Mouse (Mus musculus) adrenal gland, postnatal 36 days (tissue): Measurements from ENCODE around the gene Polr3a. TPM values are rescaled to one million over a fixed set of nuclear protein-coding genes. Genes with fewer than 3 reads are reported as not detected.

ENCODE experiments used
- DNase-seq, 2 experiments: peaks; one replicate each; pipeline ENCODE4 v3.0.0; 2021; ENCODE audit warnings: mixed read lengths in 1 of 2
- long read RNA-seq, 2 experiments: library from polyadenylated mRNA; stranded (forward); transcript quantifications; one replicate each; pipeline ENCODE4 v2.0.0; 2021; ENCODE audit warnings: borderline sequencing depth in 2 of 2
- total RNA-seq, 2 experiments: library from RNA; stranded (reverse); gene quantifications; 2 replicates each; pipeline ENCODE4 v1.2.3; 2021

Gene Polr3a
- total RNA-seq = 10 to 100 TPM; 19.0 to 19.6 TPM
- long read RNA-seq, experiment 1, full-length matches to known transcripts = 3 of 8 reads
- long read RNA-seq, experiment 1, partial matches to known transcripts = 3 of 8 reads
- long read RNA-seq, experiment 1, other reads (novel, unspliced or antisense) = 2 of 8 reads
- long read RNA-seq, experiment 2, partial matches to known transcripts = 1 of 2 reads
- long read RNA-seq, experiment 2, other reads (novel, unspliced or antisense) = 1 of 2 reads

- DNase-seq = peak; percentile 92 to 94
Measured at GRCm38 (mm10) chr14:24486773-24487227, at the start of gene Polr3a, which contains the start of gene Rps24. Gene Polr3a (minus strand): TSS chr14:24487058. Gene Rps24 (plus strand): TSS chr14:24487125.

DNA sequence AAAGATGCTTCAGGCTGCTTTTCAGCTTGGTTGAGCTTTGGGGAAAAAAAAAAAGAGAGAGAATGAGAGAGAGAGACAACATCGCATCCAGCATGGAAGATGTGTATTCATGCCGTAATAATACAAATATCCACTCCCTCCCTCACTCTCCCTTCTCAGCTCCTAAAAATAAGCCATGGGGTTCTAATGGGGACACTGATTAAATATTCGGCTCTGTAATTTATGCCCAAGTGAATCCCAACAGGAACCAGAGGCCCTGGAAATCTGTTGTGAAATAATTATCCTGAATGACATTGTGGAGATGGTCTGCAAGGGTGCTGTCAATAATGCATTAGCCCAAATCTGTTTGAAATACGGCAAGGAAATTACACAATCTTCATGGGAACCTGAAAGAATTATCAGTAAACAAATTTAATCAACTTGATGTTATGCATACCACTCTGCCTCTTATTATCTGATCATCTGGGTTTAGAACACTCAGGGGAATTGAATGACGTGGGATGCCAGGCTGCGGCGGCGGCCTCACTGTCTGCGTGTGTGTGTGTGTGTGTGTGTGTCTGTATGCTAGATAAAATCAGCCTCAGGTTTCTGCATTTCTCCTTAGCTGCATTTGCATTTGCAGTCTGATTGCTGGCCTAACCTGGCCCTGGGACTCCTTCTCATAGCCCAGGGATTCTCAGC, 48.1 kb upstream of the Polr3a start:
- no peak for DNase-seq

- DNase-seq = no peak
Measured at GRCm38 (mm10) chr14:24530228-24530627, 43.4 kb upstream of the Polr3a start.

- DNase-seq = no peak
Measured at GRCm38 (mm10) chr14:24526440-24526839, 39.6 kb upstream of the Polr3a start.

GRCm38 (mm10) chr14:24525677-24526415, 39.0 kb upstream of the Polr3a start:
- no peak for DNase-seq

GRCm38 (mm10) chr14:24525137-24525536, 38.3 kb upstream of the Polr3a start:
- DNase-seq = no peak

- DNase-seq = no peak
Measured at GRCm38 (mm10) chr14:24521597-24521996, 34.7 kb upstream of the Polr3a start.

DNA sequence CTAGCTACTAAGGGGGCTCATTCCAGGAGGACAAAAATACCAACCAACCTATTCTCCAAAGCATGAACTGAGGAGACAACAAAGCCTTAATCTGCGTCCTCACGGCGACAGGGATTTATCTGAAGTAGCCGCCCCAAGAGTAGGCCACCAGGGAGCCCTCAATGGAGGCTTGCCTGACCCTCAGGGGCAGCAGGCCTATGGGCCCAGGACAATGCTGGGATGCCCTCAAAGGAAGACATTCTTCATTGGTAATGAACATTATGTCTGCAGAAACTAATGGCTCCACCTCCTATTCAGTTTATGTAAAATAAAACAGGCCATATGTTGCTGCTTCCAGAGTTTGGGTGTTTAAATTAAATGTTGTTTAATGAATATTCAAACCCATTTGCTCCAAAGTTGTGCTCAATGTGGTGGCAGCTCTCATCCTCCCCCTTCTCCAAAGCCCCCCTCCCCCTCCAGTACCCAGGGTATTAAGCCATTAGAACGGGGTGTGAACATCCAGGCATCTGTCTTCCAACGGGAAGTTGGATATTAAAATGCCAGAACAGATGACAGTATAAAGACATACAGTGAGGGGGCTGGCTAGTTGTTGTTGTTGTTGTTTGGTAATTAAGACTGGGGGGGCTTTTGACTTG, 25.8 kb upstream of the Polr3a start:
- no peak for DNase-seq

DNA sequence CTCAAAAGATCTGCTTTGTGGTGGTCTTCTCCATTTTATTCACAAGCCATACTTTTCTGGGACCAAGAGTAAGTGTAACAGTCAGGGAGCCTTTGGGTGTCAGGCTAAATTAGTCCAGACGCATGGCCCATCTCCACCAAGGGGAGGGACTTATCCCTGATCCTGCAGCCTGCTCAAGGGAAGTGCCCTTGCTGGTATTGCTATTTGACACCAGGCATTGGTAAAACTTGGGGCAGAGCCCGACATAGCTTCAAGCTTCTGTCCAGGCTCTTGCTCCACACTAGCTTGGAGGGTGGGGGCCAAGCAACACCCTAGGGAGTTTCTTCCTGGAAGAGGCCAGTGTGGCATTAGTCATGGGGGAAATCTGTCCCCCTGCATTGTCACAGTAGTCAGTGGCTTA, 23.8 kb upstream of the Polr3a start:
- DNase-seq = no peak

- DNase-seq = no peak
Measured at GRCm38 (mm10) chr14:24510218-24510617, 23.4 kb upstream of the Polr3a start.

DNA sequence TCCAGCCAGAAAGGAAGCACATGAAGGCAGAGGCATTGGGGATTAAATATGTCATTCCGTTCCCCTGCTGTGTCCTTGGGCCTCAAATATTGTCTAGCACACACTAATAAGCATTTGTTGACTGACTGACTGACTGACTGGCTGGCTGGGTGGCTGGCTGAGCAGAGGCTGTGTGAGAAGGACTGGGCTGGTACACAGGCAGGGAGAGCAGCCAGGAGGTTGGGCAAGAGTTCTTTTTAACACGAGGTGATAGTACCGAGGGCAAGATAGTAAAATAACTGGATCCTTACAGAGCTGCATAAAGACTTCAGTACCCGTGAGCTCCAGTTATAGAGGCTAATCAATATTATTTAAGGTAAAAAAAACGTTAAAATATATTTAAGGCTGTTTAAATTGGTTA, 22.7 kb upstream of the Polr3a start:
- DNase-seq = peak; percentile 26 to 51

- no peak for DNase-seq
Measured at GRCm38 (mm10) chr14:24508070-24508773, 21.4 kb upstream of the Polr3a start.

GRCm38 (mm10) chr14:24507452-24508069, 20.7 kb upstream of the Polr3a start:
- no peak for DNase-seq

GRCm38 (mm10) chr14:24501256-24501655, 14.4 kb upstream of the Polr3a start:
- no peak for DNase-seq

- DNase-seq = no peak
Measured at GRCm38 (mm10) chr14:24500845-24501186, 14.0 kb upstream of the Polr3a start.

GRCm38 (mm10) chr14:24500091-24500844, 13.4 kb upstream of the Polr3a start:
- DNase-seq = peak; percentile 86 to 89

DNA sequence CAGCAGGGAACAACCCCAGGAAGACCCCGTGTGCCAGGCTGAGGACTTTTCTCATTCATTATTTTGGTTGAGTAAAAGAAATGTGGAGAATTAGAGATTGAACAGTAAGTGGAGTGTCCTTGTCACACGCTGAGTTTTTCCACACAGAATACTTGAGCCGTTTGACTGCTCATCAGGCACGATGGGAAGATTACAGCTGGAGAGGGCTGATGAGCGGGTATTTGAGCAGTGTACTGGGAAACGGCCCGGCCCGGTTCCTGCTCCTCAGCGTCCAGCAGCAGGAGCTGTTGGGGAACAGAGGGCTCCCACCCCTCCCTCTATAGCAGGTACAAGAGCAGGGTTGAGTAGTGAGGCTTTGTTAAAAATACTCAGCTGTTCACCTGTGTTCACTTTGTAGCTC, 12.6 kb upstream of the Polr3a start:
- no peak for DNase-seq

DNA sequence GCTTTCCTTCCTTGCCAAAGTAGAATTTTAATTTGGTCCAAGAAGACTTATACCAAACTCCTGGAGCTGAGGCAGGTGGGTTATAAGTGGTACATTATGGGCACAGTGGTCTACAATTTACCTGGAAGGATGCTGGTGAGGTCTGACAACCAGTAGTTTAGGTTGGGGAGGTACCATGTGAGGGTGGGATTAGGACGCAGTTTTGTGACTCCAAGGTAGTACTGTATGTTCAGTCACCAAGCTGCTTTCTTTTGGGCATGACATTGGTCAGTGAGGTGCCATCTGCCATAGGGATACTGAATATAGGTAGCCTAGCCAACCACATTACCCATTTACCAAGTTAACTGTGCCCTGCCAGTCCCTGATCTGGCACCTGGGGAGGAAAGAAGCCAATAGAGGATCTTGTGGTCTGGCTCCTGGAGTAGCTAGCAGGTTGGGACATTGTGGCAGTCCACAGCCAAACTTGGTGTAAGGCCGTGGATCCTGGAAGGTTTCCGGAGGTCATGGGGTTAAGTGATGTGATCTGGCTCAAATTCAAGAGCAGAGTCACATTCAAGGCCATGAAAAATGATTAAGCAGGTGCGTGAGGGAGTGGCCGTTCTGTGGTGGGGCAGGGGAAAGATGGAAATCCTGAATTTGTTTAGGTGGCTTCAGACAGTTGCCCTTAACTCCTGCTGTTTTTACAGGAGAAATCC, 11.8 kb upstream of the Polr3a start:
- peak; percentile 57 to 60 for DNase-seq

- DNase-seq = no peak
Measured at GRCm38 (mm10) chr14:24497443-24497842, 10.6 kb upstream of the Polr3a start.

- peak in 1 of 2 experiments; percentile 20 for DNase-seq
Measured at GRCm38 (mm10) chr14:24496507-24496906, 9.6 kb upstream of the Polr3a start.
